Mouse (Mus musculus) left cerebral cortex, postnatal 25 days (tissue): ENCODE measurements at regions not wholly inside any gene's neighbourhood (a gene's known extent, or its start where the extent isn't known, plus 50 kb on each side); places are given as distances from the start of the nearest gene placed in this dataset.
"Not testable (repeated sequence)": the region's sequence is repeated elsewhere in the genome, so short reads cannot be mapped to it uniquely, and the experiment has no call there.

Source experiments
- DNase-seq, 2 experiments: peaks; one replicate each; pipeline ENCODE4 v3.0.0; 2022; ENCODE audit warnings: low spot score in 2 of 2, mixed read lengths in 1 of 2
- intact Hi-C: fragments of 180-260 bp; cut with DNase I; formaldehyde crosslinking; loops from one replicate; pipeline ENCODE4 v1.15.1; 2025

DNA sequence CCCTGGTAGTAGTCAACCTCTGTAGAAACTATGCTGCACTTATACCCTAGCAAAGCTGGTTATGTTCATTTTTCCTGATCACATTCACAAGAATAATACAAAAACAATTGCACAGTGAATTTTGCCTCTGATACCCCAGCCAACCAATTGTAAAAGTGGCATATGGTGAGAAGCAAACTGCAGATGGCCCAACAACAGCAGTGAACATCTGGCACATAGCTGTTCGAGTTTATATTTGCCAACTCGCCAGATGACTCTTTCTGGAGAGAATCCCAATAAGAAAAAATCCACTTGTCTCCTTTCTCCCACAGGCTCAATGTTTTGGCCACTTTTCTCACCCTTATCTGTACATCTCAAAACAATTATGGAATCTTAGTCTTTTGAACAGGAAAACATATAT, 196.5 kb upstream of the Grik2 start:
- intact Hi-C loops, result no loop called here
- peak; percentile 23 to 39 for DNase-seq

DNA sequence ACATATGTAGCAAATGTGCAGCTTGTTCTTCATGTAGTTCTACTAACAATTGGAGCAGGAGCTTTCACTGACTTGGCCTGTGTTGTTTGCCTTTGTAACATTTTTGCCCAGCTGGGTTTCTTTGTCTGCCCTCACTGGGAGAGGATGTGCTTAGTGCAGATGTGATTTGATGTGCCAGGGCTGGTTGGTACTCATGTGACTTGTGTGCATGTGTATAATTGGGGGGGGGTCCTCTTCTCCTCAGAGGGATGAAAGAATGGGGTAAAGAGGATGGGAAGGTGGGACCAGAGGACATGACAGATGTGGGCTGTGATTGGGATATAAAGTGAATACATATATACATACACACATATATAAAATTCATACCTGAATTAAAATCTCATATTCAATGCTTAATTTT, 163.9 kb upstream of the Grik2 start:
- DNase-seq, result no peak
- intact Hi-C loops, result no loop called here

DNA sequence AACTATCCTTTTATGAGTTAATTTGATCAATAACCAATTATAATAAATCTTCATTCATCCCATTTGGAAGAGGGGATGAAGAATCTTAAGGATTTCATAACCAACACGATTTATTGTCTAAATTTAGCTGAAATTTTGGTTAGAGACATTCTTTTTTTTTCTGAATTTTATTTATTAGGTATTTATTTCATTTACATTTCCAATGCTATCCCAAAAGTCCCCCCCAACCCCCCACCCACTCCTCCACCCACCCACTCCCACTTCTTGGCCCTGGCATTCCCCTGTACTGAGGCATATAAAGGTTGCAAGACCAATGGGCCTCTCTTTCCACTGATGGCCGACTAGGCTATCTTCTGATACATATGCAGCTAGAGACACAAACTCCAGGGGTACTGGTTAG, 148.7 kb upstream of the Grik2 start:
- intact Hi-C loops, DNase-seq: not testable (repeated sequence)

DNA sequence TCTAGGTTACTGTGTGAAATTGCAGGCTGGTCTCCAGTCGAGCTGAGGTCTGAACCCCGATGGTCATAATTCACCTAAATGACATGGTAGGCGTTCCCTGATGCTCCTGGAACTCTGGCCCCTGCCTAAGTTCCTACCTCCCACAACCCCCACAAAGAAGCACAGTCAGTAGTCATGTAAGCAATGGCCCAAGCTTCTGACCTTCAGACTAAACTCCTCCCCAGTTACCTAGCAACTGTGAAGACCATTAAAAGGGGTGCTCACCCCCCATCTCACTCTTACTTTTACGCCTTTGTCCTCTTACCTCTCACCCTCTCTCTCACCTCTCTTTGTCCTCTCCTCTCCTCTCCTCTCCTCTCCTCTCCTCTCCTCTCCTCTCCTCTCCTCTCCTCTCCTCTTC, 120.6 kb upstream of the Grik2 start:
- intact Hi-C loops, DNase-seq: not testable (repeated sequence)

DNA sequence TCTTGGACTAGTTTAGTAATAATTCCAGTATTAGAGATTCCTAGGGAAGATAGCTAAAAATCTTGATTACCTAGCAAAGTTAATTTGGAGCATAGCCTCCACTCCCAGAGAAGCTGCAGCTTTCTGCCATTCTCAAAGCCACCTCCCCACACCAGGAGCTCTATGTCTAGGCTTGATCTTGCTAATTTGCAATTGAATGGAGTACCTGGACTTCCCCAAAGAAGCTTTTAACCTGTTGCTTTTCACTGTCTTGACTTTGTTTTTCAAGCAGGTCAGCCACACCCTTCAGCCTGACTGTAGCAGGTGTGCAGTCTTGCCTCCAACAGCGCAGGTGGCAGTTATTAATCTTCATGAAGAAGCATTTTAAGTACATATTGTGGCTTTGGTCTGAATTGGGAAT, 119.6 kb upstream of the Grik2 start:
- DNase-seq, intact Hi-C loops: not testable (repeated sequence)

DNA sequence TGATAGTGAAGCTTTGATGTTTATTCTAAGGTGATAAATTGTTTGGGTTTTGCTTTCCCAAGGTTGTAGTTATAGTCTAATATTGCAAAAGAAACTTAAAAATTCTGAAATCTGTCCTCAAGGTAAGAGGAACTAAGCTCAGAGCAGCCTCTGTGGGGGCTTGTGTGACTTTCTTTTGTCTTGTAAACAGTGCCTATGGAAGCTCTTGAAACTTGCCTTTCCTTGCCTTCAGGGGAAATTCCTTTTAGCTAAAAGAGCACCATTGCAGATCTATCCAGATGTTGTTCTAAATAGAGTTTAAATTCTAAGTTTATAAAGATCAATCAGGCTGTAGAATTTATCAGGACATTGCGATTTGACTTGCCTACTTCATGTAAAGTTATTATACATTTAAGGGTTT, 116.1 kb upstream of the Grik2 start:
- DNase-seq, intact Hi-C loops: not testable (repeated sequence)

DNA sequence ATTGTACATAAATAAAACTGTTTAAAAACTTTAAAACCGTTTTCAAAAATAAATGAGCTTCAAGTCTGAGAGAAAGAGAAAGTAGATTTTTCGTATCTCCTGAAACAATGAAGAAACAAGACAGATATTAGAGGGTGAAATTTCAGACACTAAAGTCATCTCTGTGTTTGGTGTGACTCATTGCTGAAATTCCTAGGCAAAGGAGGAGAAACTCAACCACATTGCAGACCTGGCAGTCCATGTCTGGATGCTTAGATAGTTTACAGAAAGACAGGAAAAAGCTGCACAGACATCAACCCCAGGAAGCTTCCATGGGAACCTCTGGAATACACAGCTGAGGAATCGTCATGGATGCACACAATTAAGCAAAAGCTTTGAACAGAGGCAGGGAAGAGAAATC, 106.9 kb upstream of the Grik2 start:
- DNase-seq, result no peak
- intact Hi-C loops, result no loop called here

DNA sequence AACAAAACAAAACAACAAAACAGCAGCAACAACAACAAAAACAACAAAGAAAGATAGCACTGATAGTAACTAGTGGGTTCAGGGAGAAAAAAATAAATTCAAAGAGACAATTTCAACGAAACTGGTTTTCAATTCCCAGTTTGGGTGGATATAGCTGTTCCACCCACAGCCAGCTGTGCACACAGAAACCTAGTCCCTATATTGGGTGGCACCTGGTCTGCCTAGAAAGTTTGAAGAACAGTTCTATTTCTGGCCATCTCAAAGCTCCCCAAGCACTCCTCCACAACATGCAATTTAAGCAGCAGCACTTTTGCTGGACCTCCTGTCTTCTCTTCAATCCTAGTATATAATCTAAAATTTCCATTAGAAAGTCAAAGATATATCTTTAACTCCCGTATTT, 95.5 kb upstream of the Grik2 start:
- peak; percentile 11 to 69 for DNase-seq
- intact Hi-C loops, result no loop called here

DNA sequence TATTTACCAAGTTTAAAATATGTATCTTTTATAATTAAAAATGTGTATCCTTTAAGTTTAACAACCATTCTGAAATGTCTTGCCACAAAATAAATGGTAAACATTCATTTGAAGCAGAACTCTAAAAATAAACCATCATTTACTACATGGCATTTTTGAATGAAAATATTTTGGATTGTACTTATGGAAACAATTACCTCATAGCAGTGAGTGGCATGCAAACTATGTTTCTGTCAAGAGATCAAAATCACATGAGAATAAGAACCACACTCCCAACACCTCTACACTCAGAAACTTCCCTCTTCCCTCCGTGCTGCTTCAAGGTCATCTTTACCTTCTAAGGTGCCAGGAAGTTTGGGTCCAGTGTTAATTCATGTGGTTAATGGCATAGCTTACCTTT, 94.9 kb upstream of the Grik2 start:
- DNase-seq, result no peak
- intact Hi-C loops, result no loop called here

DNA sequence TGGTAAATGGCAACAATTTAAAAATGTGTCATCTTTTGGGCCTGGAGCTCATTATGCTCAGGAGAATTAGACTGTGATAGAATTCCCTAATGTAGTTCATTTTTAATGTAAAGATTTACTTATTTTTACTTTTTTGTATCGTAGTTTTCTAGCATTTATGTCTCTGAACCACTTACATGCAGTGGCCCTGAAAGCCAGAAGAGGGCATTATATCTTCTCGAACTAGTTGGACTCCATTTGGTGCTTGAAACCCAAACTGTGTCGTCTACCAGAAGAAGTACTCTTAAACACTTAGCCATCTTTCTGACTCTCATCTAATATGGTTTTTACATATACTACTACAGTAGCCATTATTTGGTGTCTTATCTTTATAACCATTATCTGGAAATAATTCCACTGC, 75.2 kb upstream of the Grik2 start:
- DNase-seq, result no peak
- intact Hi-C loops, result loop anchor here (10.0 kb wide), 1 partner anchor 331 kb away; no protein-coding TSS in a partner anchor

DNA sequence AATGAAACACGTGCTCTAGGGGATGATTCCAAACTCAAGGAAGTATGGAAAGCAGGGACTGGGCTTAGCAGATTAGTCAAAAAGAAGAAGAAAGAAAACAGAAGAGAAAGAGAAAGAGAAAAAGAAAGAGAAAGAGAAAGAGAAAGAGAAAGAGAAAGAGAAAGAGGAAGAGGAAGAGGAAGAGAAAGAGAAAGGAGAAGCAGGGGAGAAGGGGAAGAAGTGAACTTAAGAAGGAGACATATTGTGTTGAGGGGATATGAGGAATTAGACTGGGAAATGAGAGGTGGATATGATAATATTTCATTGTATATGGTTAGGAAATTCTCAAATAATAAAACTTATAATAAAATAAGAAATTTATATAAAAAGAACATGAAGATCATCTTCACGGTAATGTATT, 59.1 kb upstream of the Grik2 start:
- no peak for DNase-seq
- intact Hi-C loops, result no loop called here

DNA sequence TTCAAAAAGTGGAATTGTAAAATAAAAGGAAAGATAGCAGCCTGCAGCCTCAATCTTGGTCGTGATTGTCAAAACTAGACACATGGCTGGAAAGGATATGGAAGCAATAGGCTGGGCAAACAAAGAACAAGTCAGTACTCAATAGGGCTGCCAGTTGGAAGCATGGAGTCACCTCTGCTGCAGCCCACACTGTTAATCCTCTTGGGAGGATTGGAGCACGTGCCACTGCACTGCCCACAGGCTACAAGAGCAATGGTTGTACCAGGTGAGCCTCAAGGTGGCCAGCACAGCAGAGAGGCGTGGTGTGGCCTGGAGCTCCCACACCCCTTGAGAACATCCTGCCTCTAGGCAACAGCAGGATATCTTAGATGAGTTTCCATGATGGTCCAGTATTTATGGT, 55.7 kb upstream of the Grik2 start:
- intact Hi-C loops, result no loop called here
- DNase-seq, result no peak
